Mouse (Mus musculus): Measurements from ENCODE around the gene Tmem86b. TPM values are rescaled to one million over a fixed set of nuclear protein-coding genes. Genes with fewer than 3 reads are reported as not detected.

The Tmem86b gene
- polyA plus RNA-seq, 1 experiment from 2014 or later = 1.3 TPM

GRCm38 (mm10) chr7:4636179-4636578 is 5.0 kb upstream of the Tmem86b start:
- H3K4me1 ChIP-seq (ENCODE audit: insufficient read depth) = no peaks in the 10 kb centered on the region
- no peak overlapping the region for H3K4me2 ChIP-seq
- no peak overlapping the region for H3K4me3 ChIP-seq (ENCODE audit: low read depth, low read length)
- H3K9ac ChIP-seq = no peak overlapping the region
- peaks cover 80% of the 10 kb centered on the region for H3K36me3 ChIP-seq (ENCODE audit: insufficient read depth)
- ATAC-seq (ENCODE audit: insufficient read depth) (no peak), DNase-seq (no peak)
- 86% methylated on average over 4 of the region's 4 CpGs for WGBS
- no peak overlapping the region for H3K27ac ChIP-seq (ENCODE audit: low read depth)
- no peak for TF ChIP-seq CTCF (IDR thresholded peaks at IDR 0.05; ENCODE audit: low read depth)
- no peaks in the 10 kb centered on the region for H3K9me3 ChIP-seq (ENCODE audit: low read depth, low read length)
- no peaks in the 10 kb centered on the region for H3K27me3 ChIP-seq (ENCODE audit: insufficient read depth, low read length)

GRCm38 (mm10) chr7:4630198-4630597 is 1.0 kb downstream of the Tmem86b start:
- no peaks in the 10 kb centered on the region for H3K9me3 ChIP-seq (ENCODE audit: low read depth, low read length)
- ATAC-seq (ENCODE audit: insufficient read depth) (peak; percentile 35; the same call in 1 of the 2 replicates), DNase-seq (no peak)
- H3K9ac ChIP-seq = no peak overlapping the region
- peaks cover 63% of the 10 kb centered on the region for H3K36me3 ChIP-seq (ENCODE audit: insufficient read depth)
- H3K4me2 ChIP-seq = peak overlapping the region; percentile 3; the same call in 1 of the 2 replicates
- WGBS = 71% methylated on average over 1 of the region's 1 CpGs
- H3K4me3 ChIP-seq (ENCODE audit: low read depth, low read length) = peak overlapping the region; percentile 8; the same call in 1 of the 2 replicates
- no peak overlapping the region for H3K27ac ChIP-seq (ENCODE audit: low read depth)
- H3K27me3 ChIP-seq (ENCODE audit: insufficient read depth, low read length) = no peaks in the 10 kb centered on the region
- TF ChIP-seq CTCF (IDR thresholded peaks at IDR 0.05; ENCODE audit: low read depth) = no peak
- no peaks in the 10 kb centered on the region for H3K4me1 ChIP-seq (ENCODE audit: insufficient read depth)

- ATAC-seq (ENCODE audit: insufficient read depth) (0 out of 2 replicates have a peak, but pooled peaks have one; percentile 2), DNase-seq (no peak)
- H3K4me1 ChIP-seq (ENCODE audit: insufficient read depth) = no peaks in the 10 kb centered on the region
- TF ChIP-seq CTCF (IDR thresholded peaks at IDR 0.05; ENCODE audit: low read depth) = no peak
- peaks cover 58% of the 10 kb centered on the region for H3K36me3 ChIP-seq (ENCODE audit: insufficient read depth)
- H3K27ac ChIP-seq (ENCODE audit: low read depth) = no peak overlapping the region
- no peaks in the 10 kb centered on the region for H3K27me3 ChIP-seq (ENCODE audit: insufficient read depth, low read length)
- peak overlapping the region; percentile 3; the same call in 1 of the 2 replicates for H3K4me2 ChIP-seq
- 77% methylated on average over 5 of the region's 5 CpGs for WGBS
- H3K9me3 ChIP-seq (ENCODE audit: low read depth, low read length) = no peaks in the 10 kb centered on the region
- peak overlapping the region; percentile 8; the same call in 1 of the 2 replicates for H3K4me3 ChIP-seq (ENCODE audit: low read depth, low read length)
- H3K9ac ChIP-seq = no peak overlapping the region; the same call in 1 of the 2 replicates
Measured at GRCm38 (mm10) chr7:4629586-4629985, 1.6 kb downstream of the Tmem86b start.

GRCm38 (mm10) chr7:4625928-4626327 is 5.3 kb downstream of the Tmem86b start:
- Histone ChIP-seq H3K9ac (no peak overlapping the region), H3K4me1 (ENCODE audit: insufficient read depth) (no peaks in the 10 kb centered on the region), H3K27me3 (ENCODE audit: insufficient read depth, low read length) (no peaks in the 10 kb centered on the region), H3K4me2 (no peak overlapping the region), H3K9me3 (ENCODE audit: low read depth, low read length) (no peaks in the 10 kb centered on the region), H3K4me3 (ENCODE audit: low read depth, low read length) (no peak overlapping the region), H3K27ac (ENCODE audit: low read depth) (no peak overlapping the region), H3K36me3 (ENCODE audit: insufficient read depth) (peaks cover 25% of the 10 kb centered on the region)
- 86% methylated on average over 2 of the region's 2 CpGs for WGBS
- ATAC-seq (ENCODE audit: insufficient read depth) (no peak), DNase-seq (no peak)
- no peak for TF ChIP-seq CTCF (IDR thresholded peaks at IDR 0.05; ENCODE audit: low read depth)

GRCm38 (mm10) chr7:4624343-4624742 is 6.9 kb downstream of the Tmem86b start:
- no peak overlapping the region for H3K27ac ChIP-seq (ENCODE audit: low read depth)
- ATAC-seq (ENCODE audit: insufficient read depth) (no peak), DNase-seq (peak; percentile 9)
- no peak overlapping the region for H3K4me2 ChIP-seq
- H3K9ac ChIP-seq = no peak overlapping the region
- no peak overlapping the region for H3K4me3 ChIP-seq (ENCODE audit: low read depth, low read length)
- H3K27me3 ChIP-seq (ENCODE audit: insufficient read depth, low read length) = no peaks in the 10 kb centered on the region
- peaks cover 11% of the 10 kb centered on the region for H3K36me3 ChIP-seq (ENCODE audit: insufficient read depth)
- H3K4me1 ChIP-seq (ENCODE audit: insufficient read depth) = no peaks in the 10 kb centered on the region
- no peaks in the 10 kb centered on the region for H3K9me3 ChIP-seq (ENCODE audit: low read depth, low read length)
- TF ChIP-seq CTCF (IDR thresholded peaks at IDR 0.05; ENCODE audit: low read depth) = peak; percentile 19; the same call in 1 of the 2 replicates
- WGBS = 41% methylated on average over 1 of the region's 1 CpGs

GRCm38 (mm10) chr7:4623544-4624189 is 7.6 kb downstream of the Tmem86b start:
- DNase-seq = peak; percentile 66
- Histone ChIP-seq H3K9ac (no peak overlapping the region), H3K4me3 (ENCODE audit: low read depth, low read length) (no peak overlapping the region), H3K9me3 (ENCODE audit: low read depth, low read length) (no peaks in the 10 kb centered on the region), H3K36me3 (ENCODE audit: insufficient read depth) (peaks cover 6% of the 10 kb centered on the region; the same call in 1 of the 2 replicates), H3K27ac (ENCODE audit: low read depth) (no peak overlapping the region), H3K27me3 (ENCODE audit: insufficient read depth, low read length) (no peaks in the 10 kb centered on the region), H3K4me2 (no peak overlapping the region), H3K4me1 (ENCODE audit: insufficient read depth) (no peaks in the 10 kb centered on the region)
- 18% methylated on average over 4 of the region's 4 CpGs for WGBS
- TF ChIP-seq CTCF (IDR thresholded peaks at IDR 0.05; ENCODE audit: low read depth) = peak; percentile 53
- no peak for ATAC-seq (ENCODE audit: insufficient read depth)

- H3K4me3 ChIP-seq (ENCODE audit: low read depth, low read length) = no peak overlapping the region
- no peaks in the 10 kb centered on the region for H3K36me3 ChIP-seq (ENCODE audit: insufficient read depth)
- no peak overlapping the region for H3K27ac ChIP-seq (ENCODE audit: low read depth)
- WGBS = 46% methylated on average over 1 of the region's 1 CpGs
- DNase-seq (peak; percentile 86), ATAC-seq (ENCODE audit: insufficient read depth) (0 out of 2 replicates have a peak, but pooled peaks have one; percentile 35)
- H3K9me3 ChIP-seq (ENCODE audit: low read depth, low read length) = no peaks in the 10 kb centered on the region
- no peaks in the 10 kb centered on the region for H3K4me1 ChIP-seq (ENCODE audit: insufficient read depth)
- no peak overlapping the region for H3K4me2 ChIP-seq
- no peaks in the 10 kb centered on the region for H3K27me3 ChIP-seq (ENCODE audit: insufficient read depth, low read length)
- no peak overlapping the region for H3K9ac ChIP-seq
- no peak for TF ChIP-seq CTCF (IDR thresholded peaks at IDR 0.05; ENCODE audit: low read depth)
Measured at GRCm38 (mm10) chr7:4619979-4620378, 11.2 kb downstream of the Tmem86b start.
